Mouse (Mus musculus) left cerebral cortex, postnatal 4 days (tissue): ENCODE data around the gene Noxa1. TPM values are rescaled to one million over a fixed set of nuclear protein-coding genes. Genes with fewer than 3 reads are reported as not detected.

Experiments used
- DNase-seq: peaks from one replicate; pipeline ENCODE4 v3.0.0-alpha.2; 2022
- intact Hi-C: fragments of 180-260 bp; cut with DNase I; formaldehyde crosslinking; loops from one replicate; pipeline ENCODE4 v1.15.1; 2025
- microRNA-seq: library from miRNA; unstranded; fragments of <30 nt; microRNA quantifications from one replicate; pipeline ENCODE4 v1.2.0, GENCODE M21; 2022
- total RNA-seq, 2 experiments: library from RNA; stranded (reverse); gene quantifications; 2 replicates each; pipeline ENCODE4 v1.2.3; 2021

The Noxa1 gene
- total RNA-seq, 2 experiments from 2014 or later = not detected

- intact Hi-C loops = no loop called here
- peak; percentile 80 for DNase-seq
Observed at GRCm38 (mm10) chr2:25050921-25051320, 44.0 kb downstream of the Noxa1 start.

- intact Hi-C loops = no loop called here
Observed at GRCm38 (mm10) chr2:25040089-25040488, 54.9 kb downstream of the Noxa1 start.

More at GRCm38 (mm10) chr2:25040089-25040488, 54.9 kb downstream of the Noxa1 start:
- no peak for DNase-seq

Small RNAs within 50 kb of the gene (microRNA-seq; reads per million reads assigned to microRNA genes)
- gene Gm24328 = not detected
- not detected for gene Mir7664

Other genes with a start within 250 kb of the Noxa1 start
- 100 to 1,000 TPM; 118 to 122 TPM for gene Ehmt1, start 175.5 kb downstream of the Noxa1 start, total RNA-seq
- 10 to 100 TPM; 51.4 to 53.4 TPM for gene Arrdc1, start 159.9 kb downstream of the Noxa1 start, total RNA-seq
- gene Zmynd19, start 145.4 kb downstream of the Noxa1 start, total RNA-seq = 10 to 100 TPM; 66.4 to 72.3 TPM
- 10 to 100 TPM; 30.1 to 30.6 TPM for gene Dph7, start 132.7 kb downstream of the Noxa1 start, total RNA-seq
- gene Mrpl41, start 120.1 kb downstream of the Noxa1 start, total RNA-seq = 10 to 100 TPM; 66.1 to 69.2 TPM
- 1 to 10 TPM; 7.0 to 8.4 TPM for gene Pnpla7, start 119.1 kb downstream of the Noxa1 start, total RNA-seq
- gene Nsmf, start 40.8 kb downstream of the Noxa1 start, total RNA-seq = 100 to 1,000 TPM; 342 to 359 TPM
- not detected for gene Entpd8, start 14.8 kb downstream of the Noxa1 start, total RNA-seq
- 10 to 100 TPM; 32.5 to 35.0 TPM for gene Nrarp, start 85.6 kb upstream of the Noxa1 start, total RNA-seq
- 1 to 10 TPM; 1.4 to 1.8 TPM for gene Tor4a, start 101.7 kb upstream of the Noxa1 start, total RNA-seq
- gene Nelfb, start 116.3 kb upstream of the Noxa1 start, total RNA-seq = 10 to 100 TPM; 62.6 to 65.1 TPM
- gene Stpg3, start 119.5 kb upstream of the Noxa1 start, total RNA-seq = not detected
- not detected for gene Fam166a, start 123.6 kb upstream of the Noxa1 start, total RNA-seq
- gene Tubb4b, start 129.6 kb upstream of the Noxa1 start, total RNA-seq = 100 to 1,000 TPM; 324 to 351 TPM
- gene Slc34a3, start 139.2 kb upstream of the Noxa1 start, total RNA-seq = not detected
- gene Rnf224, start 141.6 kb upstream of the Noxa1 start, total RNA-seq = not detected
- 100 to 1,000 TPM; 169 to 189 TPM for gene Rnf208, start 147.1 kb upstream of the Noxa1 start, total RNA-seq
- gene Cysrt1, start 147.3 kb upstream of the Noxa1 start, total RNA-seq = not detected
- gene AL732309.1, start 151.7 kb upstream of the Noxa1 start, total RNA-seq = 1 to 10 TPM; 2.4 to 7.7 TPM
- 10 to 100 TPM; 26.4 to 26.8 TPM for gene Tmem203, start 160.3 kb upstream of the Noxa1 start, total RNA-seq
- 10 to 100 TPM; 15.4 to 16.2 TPM for gene Tprn, start 167.5 kb upstream of the Noxa1 start, total RNA-seq
- 10 to 100 TPM; 72.3 to 75.7 TPM for gene Ssna1, start 177.3 kb upstream of the Noxa1 start, total RNA-seq
- gene Anapc2, start 177.3 kb upstream of the Noxa1 start, total RNA-seq = 100 to 1,000 TPM; 108 to 121 TPM
- gene Tmem210, start 193.0 kb upstream of the Noxa1 start, total RNA-seq = not detected
- not detected for gene Lrrc26, start 194.8 kb upstream of the Noxa1 start, total RNA-seq
- gene Grin1, start 224.0 kb upstream of the Noxa1 start, total RNA-seq = 100 to 1,000 TPM; 163 to 186 TPM
- gene Man1b1, start 237.2 kb upstream of the Noxa1 start, total RNA-seq = 10 to 100 TPM; 51.0 to 61.3 TPM